Mouse (Mus musculus) lung, postnatal 0 days (tissue): ENCODE results near the gene Dhx40.

Experiments
- CTCF ChIP-seq: IDR thresholded peaks from 2 replicates; pipeline ENCODE4 v1.5.1; 2016; ENCODE audit warnings: antibody characterized with exemption, mild to moderate bottlenecking
- EP300 ChIP-seq: IDR thresholded peaks from 2 replicates; pipeline ENCODE4 v1.6.1; 2016; ENCODE audit warnings: antibody characterized with exemption, mild to moderate bottlenecking, control low read depth

- TF ChIP-seq CTCF (no peak), EP300 (no peak)
Observed at GRCm38 (mm10) chr11:86764501-86764900, 43.0 kb downstream of the Dhx40 start.
